Mouse (Mus musculus): ENCODE measurements at regions not wholly inside any gene's neighbourhood (a gene's known extent, or its start where the extent isn't known, plus 50 kb on each side); places are given as distances from the start of the nearest gene placed in this dataset.

DNA sequence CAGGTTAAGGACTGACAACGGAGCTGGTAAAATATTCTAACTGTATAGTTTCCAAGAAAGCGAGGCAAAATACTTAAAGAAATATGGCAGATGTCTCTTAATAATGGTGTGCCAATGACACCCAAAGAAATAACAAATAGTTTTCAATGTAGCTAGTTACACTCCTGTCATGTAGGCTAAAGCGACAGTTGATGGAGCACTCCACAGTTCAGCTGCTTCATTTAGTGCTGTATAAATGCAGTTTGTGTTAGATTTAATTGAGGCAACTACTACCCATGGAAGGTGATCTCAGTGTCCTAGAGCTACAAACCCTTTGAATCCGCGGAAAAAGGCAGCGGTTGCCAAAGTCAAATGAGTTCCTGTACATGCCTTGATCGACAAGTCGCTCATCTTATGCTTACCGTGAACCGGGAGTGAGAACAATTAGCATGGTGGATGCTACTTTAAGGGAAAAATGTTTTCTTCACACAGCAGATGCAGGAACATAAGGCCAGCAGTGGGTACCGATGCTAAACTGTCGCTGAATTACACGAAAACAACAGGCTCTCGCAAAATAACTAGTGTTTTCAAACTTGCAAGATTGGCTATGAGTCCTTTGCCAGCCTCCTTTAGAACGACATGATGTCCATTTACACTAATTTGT lies 961.4 kb downstream of the Mat2b start:
- in situ Hi-C loops (cut with MseI, MboI), result no loop called here

GRCm38 (mm10) chr11:39723621-39724020 lies 971.4 kb downstream of the Mat2b start:
- in situ Hi-C loops (cut with MseI, MboI), result no loop called here

DNA sequence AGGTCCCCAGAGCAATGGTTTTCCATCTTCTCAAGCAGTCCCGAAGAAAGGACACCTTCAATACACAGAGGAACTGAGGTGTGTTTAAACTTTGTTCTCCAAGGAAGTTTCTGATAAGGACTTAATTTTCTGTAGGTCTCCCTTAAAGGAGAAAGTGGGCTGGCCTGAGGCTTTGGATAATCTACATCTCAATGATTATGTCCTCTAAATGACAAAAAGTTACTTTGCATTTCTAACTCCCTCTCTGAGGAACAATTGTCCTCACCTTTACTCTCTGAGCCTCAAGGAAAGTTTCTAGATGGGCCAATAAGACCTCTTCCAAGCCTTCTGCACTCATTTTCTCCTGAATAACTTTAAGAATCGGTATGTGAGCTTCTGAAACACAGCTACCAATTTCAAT lies 1016.5 kb downstream of the Mat2b start:
- in situ Hi-C loops (cut with MseI, MboI), result no loop called here

- in situ Hi-C loops (cut with MseI, MboI), result no loop called here
Measured at GRCm38 (mm10) chr11:39653595-39653994, 1041.4 kb downstream of the Mat2b start.

DNA sequence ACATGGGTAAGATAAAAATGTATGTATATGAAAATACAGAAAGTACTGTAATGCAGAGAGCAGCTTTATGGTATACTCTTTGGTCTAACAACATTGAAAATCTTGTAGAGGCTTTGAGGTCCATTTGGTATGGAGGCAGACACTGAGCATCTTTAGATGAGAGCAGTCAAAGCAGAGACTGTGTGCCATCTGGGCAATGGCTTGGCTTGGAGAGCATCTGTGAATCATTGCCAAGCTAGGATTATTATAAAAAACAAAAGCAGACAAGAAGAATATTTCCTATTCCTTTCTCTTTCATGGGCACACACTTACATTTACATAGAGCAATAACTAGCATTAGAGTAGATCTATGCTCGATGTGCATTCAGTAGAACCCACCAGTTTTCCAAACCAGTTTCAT lies 1075.6 kb downstream of the Mat2b start:
- in situ Hi-C loops (cut with MseI, MboI), result no loop called here

GRCm38 (mm10) chr11:39615843-39616242 lies 1079.2 kb downstream of the Mat2b start:
- in situ Hi-C loops (cut with MseI, MboI), result no loop called here

DNA sequence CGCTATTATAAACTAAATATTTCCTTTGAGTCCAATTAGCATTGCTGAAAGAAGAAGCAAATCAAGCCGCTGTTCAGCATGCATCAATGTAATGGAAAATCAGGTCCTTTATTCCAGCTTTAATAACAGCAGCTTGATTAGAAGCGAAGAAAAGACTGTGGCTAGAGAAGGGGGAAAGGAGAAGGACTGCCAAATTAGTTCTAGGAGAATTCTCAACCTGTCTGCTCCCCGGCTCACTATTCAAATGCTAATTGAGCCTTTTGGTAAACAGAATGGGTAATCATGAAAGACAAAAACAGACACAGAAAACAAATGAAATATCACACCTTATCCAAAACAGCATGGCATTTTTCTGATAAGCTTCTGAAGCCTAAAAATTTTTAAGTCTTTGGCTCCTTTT lies 1098.5 kb downstream of the Mat2b start:
- in situ Hi-C loops (cut with MseI, MboI), result loop anchor here (25.0 kb wide), 3 partner anchors 541 to 1016 kb away; no protein-coding TSS in a partner anchor

GRCm38 (mm10) chr11:39588641-39589385 lies 1106.2 kb downstream of the Mat2b start:
- in situ Hi-C loops (cut with MseI, MboI), result loop anchor here (25.0 kb wide), 3 partner anchors 548 to 1023 kb away; no protein-coding TSS in a partner anchor

DNA sequence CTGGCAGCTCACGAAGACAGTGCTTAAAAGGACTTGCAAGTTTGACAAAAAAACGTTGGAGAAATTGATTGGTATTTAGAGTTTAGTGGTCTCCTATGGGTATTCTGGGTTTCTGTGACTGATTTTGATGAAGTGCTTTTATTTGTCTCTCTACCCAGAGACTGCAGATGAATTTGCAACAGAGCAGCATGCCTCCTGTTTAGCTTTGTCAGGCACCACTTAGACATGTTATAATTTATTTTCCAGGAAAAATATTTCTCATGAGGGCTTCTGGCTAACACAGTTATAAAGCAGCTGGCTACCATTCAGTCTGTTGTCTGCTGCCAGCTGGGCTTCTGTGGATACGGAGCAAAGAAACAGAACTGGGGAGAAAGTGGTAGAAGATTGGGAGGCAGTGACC lies 1136.7 kb downstream of the Mat2b start:
- in situ Hi-C loops (cut with MseI, MboI), result no loop called here

DNA sequence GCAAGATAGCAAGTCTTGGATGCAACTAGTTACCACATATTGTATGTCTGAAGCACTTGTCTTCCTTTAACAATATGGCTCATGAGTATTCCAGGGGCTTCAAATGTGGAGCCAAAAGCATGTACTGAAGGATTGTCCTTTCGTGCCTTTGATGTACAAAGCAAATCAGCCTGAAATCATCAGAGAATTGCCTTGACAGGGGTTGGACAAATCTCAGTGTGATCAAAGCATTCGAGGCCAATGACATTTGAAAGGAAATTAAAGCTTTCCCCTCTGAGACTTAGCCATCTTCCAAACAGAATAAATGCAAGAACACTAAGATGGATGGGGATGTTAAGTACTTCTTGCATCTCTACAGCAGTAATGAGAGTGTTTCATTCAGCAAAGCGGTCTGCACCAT lies 1144.9 kb downstream of the Mat2b start:
- in situ Hi-C loops (cut with MseI, MboI), result no loop called here

DNA sequence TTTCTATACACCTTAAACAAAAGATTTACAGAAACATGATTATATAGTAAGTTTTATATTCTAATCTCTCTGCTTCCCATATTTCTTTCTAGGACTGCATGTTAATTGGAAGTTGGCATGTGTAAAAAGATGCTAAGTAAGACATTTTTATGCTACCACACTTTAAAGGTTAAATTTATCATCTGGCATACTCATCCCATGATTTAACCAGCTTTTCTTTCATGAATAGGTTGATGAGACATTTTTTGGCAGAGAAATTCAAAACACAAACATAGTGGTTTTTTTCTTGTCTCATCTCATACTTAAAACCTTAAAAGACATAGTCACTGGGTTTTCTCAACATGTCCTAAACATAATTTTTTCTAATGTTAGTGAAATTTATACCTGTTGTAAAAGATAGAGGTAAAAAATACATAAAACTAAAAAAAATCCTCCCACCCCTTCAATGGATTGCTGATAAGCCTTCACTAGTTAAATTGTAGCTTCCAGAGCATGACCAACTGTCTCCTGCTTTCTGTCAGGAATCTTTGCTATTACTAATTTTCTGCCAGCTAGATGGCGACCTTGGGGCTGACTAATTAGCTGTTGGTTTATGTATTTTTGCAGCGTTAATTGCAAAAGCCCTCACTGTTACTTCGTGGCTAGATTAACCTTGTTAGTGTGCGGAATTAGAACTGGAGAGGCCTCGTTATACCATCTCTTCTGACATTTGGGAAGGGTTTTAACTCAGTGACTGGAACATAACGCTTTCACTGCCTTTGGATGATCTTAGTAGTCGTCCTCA lies 1169.9 kb downstream of the Mat2b start:
- in situ Hi-C loops (cut with MseI, MboI), result no loop called here

DNA sequence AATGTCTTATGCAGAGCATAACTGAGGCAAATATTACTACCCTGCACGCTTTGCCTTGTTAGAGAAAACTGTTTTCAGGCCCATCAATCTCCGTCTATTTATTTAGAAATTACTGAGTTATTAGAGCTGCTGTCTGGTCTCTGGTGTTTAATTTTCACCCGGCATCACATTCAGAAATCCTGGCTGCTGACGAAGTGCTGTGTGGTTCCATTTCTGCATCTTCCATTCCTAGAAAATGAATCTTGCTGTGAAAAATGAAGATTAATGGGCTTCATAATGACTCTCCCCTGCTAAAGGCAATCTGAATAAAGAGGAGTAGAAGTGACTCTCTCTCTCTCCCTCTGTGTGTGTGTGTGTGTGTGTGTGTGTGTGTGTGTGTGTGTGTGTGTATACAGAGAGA lies 1199.8 kb downstream of the Mat2b start:
- in situ Hi-C loops (cut with MseI, MboI), result no loop called here

- in situ Hi-C loops (cut with MseI, MboI), result no loop called here
Measured at GRCm38 (mm10) chr11:39477136-39477535, 1217.9 kb downstream of the Mat2b start.

DNA sequence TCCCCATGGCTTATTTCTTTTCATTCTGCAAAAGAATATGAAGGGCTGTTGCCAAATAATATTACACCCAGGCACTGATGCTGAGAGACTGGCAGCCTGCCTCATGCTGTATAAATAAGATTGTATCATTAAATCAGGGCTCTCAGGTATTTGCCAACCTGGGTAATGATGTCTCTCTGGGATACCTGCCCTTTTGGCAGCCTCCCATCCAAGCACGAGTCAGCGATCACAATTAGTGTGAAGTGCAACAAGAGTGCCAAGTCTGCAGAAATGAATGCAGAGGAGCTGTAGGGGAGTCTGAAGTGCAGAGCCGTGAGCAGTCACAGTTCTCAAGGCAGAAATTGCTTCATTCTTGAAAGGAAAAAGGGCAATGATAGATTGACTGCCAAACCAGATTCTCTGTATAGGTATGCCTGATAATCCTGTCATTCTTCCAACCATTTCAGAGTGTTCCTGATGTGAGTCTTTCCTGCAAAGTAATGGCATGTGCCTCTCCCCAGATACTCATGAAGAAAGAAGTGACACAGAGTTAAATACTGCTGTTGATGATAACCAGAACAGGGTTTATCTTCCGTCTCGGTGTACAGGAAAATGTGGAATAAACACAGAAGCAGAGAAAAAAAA lies 1241.6 kb downstream of the Mat2b start:
- in situ Hi-C loops (cut with MseI, MboI), result no loop called here

- in situ Hi-C loops (cut with MseI, MboI), result no loop called here
Measured at GRCm38 (mm10) chr11:39446374-39446773, 1248.6 kb downstream of the Mat2b start.

GRCm38 (mm10) chr11:39411691-39412090 lies 1283.3 kb downstream of the Mat2b start:
- in situ Hi-C loops (cut with MseI, MboI), result no loop called here

DNA sequence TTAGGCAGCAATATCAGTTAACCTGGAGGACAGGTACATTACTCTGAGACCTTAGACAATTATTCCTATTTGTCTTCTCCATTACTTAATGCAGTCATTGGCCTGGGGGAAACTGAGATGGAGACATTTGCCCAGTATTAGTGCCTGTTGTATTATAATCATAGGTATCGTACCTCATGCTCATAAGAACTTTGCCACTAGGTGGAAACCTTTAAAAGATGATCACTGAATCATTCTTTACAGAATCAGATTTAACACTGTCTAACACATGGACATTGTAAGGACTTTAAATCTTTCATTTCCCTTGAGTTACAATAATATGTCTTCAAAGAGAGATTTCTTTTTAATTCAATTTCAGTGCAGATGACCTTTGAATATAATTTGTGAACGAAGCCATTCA lies 1283.8 kb downstream of the Mat2b start:
- in situ Hi-C loops (cut with MseI, MboI), result no loop called here

GRCm38 (mm10) chr11:39364827-39365226 lies 1330.2 kb downstream of the Mat2b start:
- in situ Hi-C loops (cut with MseI, MboI), result no loop called here

- in situ Hi-C loops (cut with MseI, MboI), result no loop called here
Measured at GRCm38 (mm10) chr11:39350616-39351015, 1344.4 kb downstream of the Mat2b start.

Measured in mouse trophoblast stem cell (cell line).